Mouse (Mus musculus) CH12.LX (cell line): ENCODE measurements around the gene Tbrg4.

Experiments used
- CHD2 ChIP-seq: IDR thresholded peaks from 2 replicates; pipeline ENCODE4 v1.6.1; 2011; ENCODE audit warnings: low read length, improper control_type of control experiment
- CTCF ChIP-seq, 2 experiments: IDR thresholded peaks in 1 of 2; conservative IDR thresholded peaks in 1 of 2; 2 replicates each; pipeline ENCODE4 v1.5.1; 2011 to 2012; ENCODE audit warnings: low read depth in 2 of 2, low read length in 2 of 2, improper control_type of control experiment in 1 of 2, inconsistent platforms in 1 of 2, mild to moderate bottlenecking in 1 of 2, moderate library complexity in 1 of 2
- EP300 ChIP-seq: IDR thresholded peaks from 2 replicates; pipeline ENCODE4 v1.6.1; 2011; ENCODE audit warnings: low read length, improper control_type of control experiment
- POLR2A ChIP-seq: IDR thresholded peaks from 2 replicates; pipeline ENCODE4 v1.6.1; 2011; ENCODE audit warnings: low read depth, mild to moderate bottlenecking, improper control_type of control experiment, low read length
- TCF12 ChIP-seq: IDR thresholded peaks from 2 replicates; pipeline ENCODE4 v1.6.1; 2014; ENCODE audit warnings: low read depth, mild to moderate bottlenecking, inconsistent platforms, low read length, improper control_type of control experiment

DNA sequence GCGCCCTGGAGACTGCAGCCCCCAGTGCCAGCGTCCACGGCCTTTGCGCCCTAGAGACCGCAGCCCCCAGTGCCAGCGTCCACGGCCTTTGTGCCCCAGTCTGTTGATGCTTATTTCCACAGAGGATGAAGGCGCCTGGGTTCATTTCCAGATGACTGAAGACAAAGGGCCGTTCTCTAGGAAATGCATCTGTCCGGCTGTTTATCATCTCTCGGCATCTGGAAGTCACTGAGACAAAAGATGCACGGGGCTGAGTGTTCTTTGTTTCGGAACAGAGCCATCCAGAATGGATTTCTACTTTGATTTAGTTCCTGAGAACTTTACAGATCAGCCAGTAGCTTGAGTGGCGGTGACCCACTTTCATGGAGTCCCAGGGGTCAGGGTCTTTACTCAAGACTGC is 35.3 kb upstream of the Tbrg4 start:
- TF ChIP-seq EP300 (no peak), POLR2A (no peak), CHD2 (no peak), TCF12 (no peak), CTCF (conservative IDR thresholded peaks at IDR 0.05 in 1 of 2, IDR thresholded peaks at IDR 0.05 in 1 of 2; ENCODE audit: low read depth in 2 of 2, low read length in 2 of 2) (no peak)
